Mouse (Mus musculus) layer of hippocampus, adult 18-20 months (tissue): ENCODE measurements around the gene P3h3. TPM values are rescaled to one million over a fixed set of nuclear protein-coding genes. Genes with fewer than 3 reads are reported as not detected.
"Not testable (repeated sequence)": the region's sequence is repeated elsewhere in the genome, so short reads cannot be mapped to it uniquely, and the experiment has no call there.

Experiments used
- DNase-seq, 2 experiments: peaks; one replicate each; pipeline ENCODE4 v3.0.0; 2022; ENCODE audit warnings: low spot score in 2 of 2
- total RNA-seq, 2 experiments: library from RNA; stranded (reverse); gene quantifications; 2 replicates each; pipeline ENCODE4 v1.2.3; 2021

Gene P3h3
- total RNA-seq, 2 experiments from 2014 or later = 29.5 to 30.9 TPM

DNA sequence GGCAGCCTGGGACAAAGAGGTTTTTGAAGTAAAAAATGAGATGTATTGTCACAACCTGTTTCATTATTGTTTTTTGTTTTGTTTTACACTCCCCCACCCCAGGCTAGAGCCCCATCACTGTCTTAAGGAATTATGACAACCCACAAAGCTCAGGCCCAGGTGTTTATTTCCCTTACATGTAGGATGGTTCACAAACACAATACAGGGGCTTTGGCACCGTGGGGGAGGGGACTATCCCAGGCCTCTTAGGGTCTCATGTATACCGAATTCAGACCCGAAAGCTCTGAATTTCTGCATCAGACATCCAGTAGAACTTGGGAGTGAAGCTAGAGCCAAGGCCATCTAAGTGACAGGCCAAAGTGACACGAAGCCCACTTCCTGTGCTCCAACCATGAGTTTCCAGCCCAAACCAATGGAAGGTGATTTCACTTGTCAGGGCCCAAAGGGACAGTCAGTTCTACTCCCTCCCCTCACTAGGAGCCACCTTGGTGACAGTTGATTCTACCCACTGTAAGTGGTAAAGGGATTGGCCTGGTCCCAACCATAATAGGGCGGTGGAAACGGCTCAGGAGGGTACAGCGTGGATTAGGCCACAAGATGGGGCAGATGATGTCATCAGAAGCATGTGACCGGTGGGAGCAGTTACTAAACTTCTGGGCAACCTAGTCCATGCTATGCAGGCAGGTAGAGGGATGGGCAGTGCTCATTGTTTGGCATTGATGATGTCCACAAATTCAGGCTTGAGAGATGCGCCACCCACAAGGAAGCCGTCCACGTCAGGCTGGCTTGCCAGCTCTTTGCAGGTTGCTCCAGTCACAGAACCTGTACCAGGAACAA is 46.8 kb downstream of the P3h3 start:
- not testable (repeated sequence) for DNase-seq

DNA sequence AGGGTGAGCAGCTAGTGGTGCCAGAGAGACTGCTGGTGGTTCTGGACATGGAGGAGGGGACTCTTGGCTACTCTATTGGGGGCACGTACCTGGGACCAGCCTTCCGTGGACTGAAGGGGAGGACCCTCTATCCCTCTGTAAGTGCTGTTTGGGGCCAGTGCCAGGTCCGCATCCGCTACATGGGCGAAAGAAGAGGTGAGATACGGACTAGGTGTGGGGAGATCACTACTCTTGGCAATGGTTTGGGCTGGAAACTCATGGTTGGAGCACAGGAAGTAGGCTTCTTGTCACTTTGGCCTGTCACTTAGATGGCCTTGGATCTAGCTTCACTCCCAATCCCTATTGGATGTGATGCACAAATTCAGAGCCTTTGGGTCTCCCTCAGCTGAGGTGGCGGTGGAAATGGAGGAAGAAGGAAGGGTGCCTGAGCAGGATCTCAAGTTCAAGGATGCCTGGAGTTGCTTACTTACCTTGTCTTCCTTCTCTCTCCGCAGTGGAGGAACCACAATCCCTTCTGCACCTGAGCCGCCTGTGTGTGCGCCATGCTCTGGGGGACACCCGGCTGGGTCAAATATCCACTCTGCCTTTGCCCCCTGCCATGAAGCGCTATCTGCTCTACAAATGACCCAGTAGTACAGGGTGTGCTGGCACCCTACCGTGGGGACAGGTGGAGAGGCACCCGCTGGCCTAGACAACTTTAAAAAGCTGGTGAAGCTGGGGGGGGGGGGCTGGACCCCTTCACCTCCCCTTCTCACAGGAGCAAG is 47.6 kb downstream of the P3h3 start:
- no peak for DNase-seq

DNA sequence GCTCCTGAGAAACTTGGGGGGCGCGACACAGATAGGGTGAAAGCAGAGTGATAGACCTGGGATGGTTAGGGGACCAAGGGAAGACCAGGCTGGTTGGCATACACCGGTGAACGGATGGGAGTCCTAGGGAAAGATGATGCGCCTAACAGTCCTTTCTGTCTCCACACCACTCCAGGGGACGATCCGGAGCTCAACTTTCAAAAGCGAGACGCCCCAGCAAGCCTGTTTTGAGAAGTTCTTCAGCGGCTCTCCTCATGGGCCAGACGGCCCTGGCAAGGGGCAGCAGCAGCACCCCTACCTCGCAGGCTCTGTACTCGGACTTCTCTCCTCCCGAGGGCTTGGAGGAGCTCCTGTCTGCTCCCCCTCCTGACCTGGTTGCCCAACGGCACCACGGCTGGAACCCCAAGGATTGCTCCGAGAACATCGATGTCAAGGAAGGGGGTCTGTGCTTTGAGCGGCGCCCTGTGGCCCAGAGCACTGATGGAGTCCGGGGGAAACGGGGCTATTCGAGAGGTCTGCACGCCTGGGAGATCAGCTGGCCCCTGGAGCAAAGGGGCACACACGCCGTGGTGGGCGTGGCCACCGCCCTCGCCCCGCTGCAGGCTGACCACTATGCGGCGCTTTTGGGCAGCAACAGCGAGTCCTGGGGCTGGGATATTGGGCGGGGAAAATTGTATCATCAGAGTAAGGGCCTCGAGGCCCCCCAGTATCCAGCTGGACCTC is 48.3 kb downstream of the P3h3 start:
- DNase-seq = peak; percentile 55 to 71

DNA sequence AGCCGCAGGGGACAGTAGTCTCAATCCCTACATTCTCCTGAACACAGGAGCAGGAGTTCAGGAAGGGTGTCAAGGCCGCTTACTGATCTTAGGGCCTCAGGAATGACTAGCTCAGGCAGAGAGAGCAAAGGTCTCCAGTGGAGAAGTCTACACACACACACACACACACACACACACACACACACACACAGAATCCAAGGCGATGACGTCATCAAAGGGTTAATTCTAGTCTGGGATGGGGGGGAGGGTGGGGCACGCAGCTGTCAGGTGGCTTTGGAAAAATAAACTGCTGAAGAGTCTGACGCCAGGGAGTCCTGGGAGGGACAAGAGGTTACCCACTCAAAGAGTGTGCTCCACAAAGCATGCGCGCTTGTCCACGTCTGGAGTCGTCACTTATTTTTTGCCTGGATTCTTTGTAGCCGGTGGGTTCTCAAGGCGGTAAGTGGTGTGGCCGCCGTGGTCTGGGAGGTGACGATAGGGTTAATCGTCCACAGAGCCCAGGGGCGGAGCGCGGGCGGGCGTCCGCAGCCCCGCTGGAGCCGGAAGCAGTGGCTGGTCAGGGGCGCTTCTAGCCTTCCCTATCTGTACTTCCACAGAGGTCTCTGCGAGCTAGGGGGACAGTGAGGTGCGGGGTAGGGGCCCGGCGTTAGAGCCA is 49.1 kb downstream of the P3h3 start, which contains the start of gene Spsb2:
Gene Spsb2 (plus strand): TSS at position 304 of the 655 bp plus-strand sequence.
- DNase-seq = peak in 1 of 2 experiments; percentile 46

DNA sequence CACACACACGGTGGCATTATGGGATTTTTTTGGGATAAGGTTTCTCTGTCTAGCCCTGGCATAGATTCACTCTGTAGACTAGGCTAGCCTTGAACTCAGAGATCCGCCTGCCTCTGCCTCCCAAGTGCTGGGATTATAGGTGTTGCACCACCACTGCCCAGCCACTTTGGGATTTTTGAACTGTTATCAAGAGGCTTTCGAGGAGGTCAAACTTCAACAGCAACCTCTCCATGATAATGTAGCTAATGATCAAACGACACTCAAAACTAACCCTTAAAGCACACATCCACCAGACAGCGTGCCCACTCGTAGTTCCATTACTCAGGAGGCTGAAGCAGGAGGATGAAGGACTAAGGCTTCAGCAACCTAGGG is 49.6 kb downstream of the P3h3 start:
- no peak for DNase-seq

DNA sequence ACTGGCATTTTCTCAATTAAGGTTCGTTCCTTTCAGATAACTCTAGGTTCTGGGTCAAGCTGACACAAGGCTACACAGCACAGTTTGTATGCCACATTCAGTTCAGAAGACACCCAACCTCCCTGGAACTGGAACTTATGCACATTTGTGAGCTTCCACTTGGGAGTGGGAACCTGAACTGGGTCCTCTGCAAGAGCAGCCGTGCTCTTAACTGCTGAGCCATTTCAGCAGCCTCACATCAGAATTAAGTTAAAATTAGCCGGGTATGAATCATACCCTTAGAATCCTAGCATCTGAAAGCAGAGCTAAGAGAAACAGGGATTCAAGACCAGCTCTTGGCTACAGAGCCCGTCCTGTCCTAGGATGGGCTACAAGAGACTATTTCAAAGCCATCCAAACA is 50.2 kb downstream of the P3h3 start:
- DNase-seq = peak in 1 of 2 experiments; percentile 43

DNA sequence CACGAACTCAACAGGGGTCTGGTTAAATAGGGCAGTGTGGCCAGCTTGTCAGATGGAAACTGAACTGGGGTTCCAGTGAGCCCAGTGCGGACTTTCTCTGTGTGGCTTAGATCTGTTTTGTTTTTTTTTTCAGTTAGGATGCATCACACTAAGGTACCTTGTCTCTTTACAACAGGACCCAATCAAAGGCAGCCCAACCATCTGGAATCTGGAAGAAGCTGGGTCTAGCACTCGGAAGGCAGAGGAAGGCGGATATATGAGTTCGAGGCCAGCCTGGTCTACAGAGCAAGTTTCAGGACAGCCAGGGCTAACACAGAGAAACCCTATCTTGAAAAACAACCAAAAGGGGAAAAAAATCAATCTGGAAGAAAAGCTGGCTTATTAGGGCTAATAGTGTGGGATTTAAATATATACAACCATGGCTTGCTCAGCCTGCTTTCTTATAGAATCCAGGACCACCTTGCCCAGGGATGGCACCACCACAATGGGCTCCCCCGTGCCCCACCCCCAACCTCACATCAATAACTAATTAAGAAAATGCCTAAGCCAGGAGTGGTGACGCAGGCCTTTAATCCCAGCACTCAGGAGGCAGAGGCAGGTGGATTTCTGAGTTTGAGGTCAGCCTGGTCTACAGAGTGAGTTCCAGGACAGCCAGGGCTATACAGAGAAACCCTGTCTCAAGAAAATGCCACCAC is 51.0 kb downstream of the P3h3 start:
- peak in 1 of 2 experiments; percentile 15 for DNase-seq

DNA sequence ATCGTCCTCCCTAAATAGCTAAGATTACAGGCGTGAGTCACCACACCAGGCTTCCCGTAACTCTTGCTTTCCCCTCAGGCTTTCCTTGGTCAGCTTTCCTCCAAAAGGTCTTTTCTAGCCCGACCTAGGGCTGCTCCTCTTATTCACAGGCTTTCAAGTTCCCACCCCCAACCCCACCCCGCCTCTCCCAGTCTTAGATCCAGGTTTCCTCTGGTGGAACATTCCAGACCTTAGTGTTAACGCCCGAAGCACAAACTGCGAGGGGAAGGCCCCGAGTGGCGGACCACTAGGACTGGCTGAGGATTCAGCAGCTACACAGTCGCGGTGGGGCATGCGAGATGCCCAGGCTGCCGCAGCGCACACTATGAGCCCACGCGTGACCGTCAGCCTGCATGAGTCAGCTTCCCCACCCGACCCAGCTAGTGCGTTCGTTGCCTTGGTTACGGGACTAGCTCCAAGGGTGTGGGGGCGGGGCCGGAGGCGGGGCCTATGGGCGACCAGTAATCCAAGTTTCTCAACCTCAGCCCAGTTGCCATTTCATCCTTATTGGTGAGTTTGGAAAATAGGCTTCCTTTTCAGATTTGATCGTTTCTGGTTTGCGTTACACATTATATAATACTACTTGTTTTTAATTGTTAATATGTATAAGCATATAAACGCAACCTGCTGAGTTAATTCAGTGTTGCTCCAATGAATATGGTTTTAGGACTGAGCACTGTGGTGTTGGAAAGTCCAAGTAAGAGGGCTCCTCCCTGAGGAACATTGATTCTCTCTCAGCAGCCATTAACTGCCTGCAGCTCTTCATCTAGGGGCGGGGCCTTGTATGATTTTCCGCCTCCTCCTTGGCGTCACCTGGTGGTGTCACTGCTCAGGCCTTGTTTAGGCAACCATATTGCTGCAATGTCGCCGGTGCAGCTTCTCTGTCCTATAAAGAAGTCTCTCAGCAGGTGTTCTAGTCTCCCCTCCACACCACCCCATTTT is 51.9 kb downstream of the P3h3 start:
- peak; percentile 95 to 98 for DNase-seq

DNA sequence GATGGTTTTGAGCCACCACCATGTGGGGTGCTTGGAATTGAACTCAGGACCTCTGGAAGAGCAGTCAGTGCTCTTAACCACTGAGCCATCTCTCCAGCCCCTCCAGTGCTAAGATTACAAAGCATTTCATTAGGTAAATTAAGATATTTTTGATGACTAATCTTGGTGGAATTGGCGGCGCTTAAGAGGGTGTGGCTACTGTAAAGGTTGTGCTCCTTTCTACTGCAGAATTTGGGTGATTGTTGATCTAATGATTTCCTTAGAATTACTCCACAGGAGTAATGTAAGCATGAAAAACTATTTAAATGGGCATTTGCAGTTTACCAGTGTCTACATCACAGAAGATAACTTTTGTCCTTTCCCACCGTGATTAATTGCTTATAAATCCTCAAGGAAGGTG is 53.2 kb downstream of the P3h3 start:
- no peak for DNase-seq

DNA sequence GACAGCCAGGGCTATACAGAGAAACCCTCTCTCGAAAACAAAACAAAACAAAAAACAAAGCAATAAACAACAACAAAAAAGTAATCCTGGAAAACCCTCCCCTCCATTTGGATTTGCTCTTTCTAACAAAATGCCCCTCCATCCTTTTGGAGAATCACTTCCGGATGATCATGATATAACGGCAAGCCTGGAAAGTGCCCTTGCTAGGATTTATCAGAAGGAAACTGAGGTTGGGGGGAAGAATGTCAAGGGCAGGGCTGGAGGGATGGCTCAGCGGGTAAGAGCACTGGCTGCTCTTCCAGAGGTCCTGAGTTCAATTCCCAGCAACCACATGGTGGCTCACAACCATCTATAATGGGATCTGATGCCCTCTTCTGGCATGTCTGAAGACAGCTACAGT is 53.9 kb downstream of the P3h3 start:
- DNase-seq = not testable (repeated sequence)

DNA sequence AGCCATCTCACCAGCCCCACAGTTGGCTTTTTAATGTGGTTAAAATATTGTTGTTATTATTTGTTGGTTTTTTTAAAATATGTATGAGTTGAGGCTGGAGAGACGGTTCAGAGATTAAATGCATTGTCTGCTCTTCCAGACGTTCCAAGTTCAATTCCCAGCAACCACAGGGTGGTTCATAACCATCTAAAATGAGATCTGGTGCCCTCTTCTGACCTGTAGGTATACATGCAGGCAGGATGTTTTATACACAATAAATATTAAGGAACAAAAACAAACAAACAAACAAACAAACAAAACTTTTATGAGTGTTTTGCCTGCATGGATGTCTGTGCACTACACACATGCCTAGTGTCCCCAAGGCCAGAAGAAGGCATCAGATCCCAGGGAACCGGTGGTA is 54.5 kb downstream of the P3h3 start:
- no peak for DNase-seq

DNA sequence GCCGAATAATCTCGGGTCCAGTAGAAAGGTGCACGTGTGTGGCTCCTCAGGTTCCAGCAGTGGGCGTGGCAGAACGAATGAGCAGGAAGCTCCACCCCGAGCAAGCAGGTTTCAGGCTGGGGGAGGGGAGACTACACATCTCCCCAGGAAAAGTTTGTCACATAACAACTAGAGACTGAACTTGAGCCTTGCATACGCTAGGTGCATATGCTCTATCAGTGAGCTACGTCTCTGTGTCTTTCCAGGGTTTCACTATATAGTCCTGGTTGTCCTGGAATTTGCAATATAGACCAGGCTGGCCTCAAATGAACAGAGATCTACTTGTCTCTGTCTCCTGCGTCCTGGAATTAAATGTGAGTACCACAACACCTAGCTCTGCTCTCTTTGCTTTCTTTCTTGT is 55.2 kb downstream of the P3h3 start:
- DNase-seq = not testable (repeated sequence)

DNA sequence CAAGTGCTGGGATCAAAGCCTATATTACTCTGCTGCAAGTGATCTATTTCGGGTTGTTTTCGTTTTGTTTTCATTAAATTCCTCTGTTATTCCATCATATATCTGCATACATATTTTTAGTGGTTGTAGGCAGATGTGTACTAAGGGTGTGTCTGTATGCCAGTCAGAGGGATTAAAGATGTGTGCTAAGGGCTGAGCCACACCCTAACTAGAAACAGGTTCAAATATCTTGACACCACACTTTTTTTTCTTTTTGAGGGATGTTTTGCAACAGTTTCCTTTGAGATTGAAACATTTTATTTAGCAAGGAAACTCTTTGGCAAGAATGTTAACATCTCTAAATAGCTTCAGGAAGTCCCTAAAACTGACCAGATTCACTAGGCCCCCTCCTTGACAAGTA is 61.4 kb downstream of the P3h3 start:
- DNase-seq = no peak

DNA sequence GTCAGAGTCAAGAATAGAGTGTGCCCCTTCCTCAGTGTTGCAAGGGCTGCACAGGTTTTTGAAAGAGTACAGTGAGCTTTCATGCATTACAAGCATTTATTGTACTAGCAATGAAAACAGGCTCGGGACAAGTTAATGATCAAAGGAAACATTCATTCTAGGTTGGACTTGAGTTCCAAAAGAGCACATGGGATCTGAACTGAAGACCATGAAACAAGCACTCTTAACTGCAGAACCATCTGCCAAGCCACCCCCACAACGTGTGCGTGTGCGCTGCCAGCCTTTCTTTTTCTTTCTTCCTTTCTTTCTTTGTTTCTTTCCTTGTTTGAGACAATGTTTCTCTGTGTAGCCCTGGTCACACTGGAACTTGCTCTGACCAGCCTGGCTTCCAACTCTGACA is 61.8 kb downstream of the P3h3 start:
- DNase-seq = peak in 1 of 2 experiments; percentile 25

DNA sequence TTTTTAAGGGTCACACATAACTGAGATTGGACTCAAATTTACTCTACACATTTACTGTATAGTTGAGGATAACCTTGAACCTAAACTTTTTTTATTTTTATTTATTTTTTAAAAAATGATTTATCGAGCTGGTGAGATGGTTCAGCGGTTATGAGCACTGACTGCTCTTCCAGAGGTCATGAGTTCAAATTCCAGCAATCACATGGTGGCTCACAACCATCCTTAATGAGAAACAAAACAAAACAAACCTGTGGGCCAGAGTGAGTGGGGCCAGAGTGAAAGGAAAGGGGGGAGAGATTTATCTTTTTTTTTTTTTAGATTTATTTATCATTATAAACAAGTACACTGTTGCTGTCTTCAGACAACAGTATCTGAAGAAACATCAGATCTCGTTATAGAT is 65.6 kb downstream of the P3h3 start:
- no peak for DNase-seq
